Mouse (Mus musculus) granulocyte monocyte progenitor cell, adult 5-6 weeks (primary cell): ENCODE measurements around the gene Retreg3. TPM values are rescaled to one million over a fixed set of nuclear protein-coding genes. Genes with fewer than 3 reads are reported as not detected.
A peak's percentile ranks its signal among the peaks of the same experiment; 100 is the strongest.

Experiments
- ATAC-seq: replicated peaks from 2 replicates; pipeline ENCODE4 v1.8.0; 2016; ENCODE audit warnings: mild to moderate bottlenecking, moderate TSS enrichment, inconsistent platforms; ENCODE audit not compliant: poor library complexity, severe bottlenecking
- total RNA-seq, 2 experiments: library from RNA; stranded (forward) in 1 of 2; stranded (reverse) in 1 of 2; fragments of 200-712, 200-1000 nt in 1 of 2; fragments of >200 nt in 1 of 2; fragmentation: Nextera tagmentation in 1 of 2; gene quantifications; 2 replicates each; pipeline ENCODE4 v1.2.3; 2014 to 2017

The Retreg3 gene
- total RNA-seq, 2 experiments from 2014 or later: 12.3 to 20.0 TPM

DNA sequence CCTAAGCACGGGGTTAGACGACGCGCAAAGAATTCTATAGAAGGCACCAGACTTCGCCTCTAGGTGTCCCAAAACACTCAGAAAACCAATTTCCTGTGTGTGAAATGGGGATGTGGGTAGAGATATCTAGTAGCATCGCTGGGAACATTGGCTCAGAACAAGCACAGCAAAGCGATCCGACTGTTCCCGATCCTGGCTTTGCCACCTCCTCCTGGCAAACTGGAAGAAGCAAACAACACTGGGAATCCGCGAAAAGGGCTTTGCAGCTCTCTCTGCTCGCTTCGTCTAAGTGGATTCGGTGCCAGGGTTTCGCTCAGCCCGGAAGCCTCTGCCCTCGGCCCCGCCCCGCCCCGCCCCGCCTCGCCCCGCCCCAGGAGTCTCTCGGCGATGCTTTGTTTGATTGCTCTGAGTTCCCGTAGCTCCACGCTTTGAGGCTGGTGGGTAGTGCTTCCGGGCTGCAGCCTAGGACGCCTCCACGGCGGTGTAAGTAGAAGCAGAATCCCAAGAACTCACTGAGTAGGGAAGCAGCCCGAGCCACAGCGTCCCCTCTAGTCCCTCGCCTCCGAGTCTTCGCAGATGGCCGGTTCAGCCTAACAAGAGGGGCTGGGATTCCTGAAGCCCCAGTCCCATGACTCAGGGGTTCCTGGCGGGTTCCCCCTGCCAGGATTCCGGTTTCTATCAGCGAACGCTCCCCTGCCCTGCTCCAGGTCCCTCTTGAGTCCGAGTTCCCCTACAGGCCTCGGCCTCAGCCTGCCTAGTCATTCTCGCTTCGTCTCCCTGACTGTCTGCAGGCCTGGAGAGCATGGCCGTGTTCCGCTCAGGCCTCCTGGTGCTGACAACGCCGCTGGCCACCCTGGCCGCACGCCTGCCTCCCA, 37.2 kb downstream of the Retreg3 start, which contains the start of gene Coasy:
Gene Coasy (plus strand): TSS at position 358 of the 875 bp plus-strand sequence.
- ATAC-seq: peak; percentile 47

DNA sequence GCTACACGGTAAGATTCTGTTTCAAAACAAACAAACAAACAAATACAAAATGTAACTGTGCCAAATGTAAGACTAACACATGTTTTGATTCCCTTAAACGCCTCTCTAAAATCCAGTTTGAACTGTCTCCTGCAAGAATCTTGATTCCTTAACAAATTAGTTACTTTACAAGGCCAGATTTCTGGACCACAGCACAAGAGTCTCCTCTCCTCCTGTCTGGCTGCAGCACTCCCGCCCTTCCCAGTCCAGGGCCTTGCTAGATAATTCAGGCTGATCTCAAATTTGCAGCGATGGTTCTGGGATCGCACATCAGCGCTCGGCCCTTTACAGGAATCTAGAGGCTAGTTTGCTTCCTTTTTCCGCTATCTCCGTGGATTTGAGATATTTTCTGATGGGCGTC, 38.0 kb downstream of the Retreg3 start:
- ATAC-seq: no peak

DNA sequence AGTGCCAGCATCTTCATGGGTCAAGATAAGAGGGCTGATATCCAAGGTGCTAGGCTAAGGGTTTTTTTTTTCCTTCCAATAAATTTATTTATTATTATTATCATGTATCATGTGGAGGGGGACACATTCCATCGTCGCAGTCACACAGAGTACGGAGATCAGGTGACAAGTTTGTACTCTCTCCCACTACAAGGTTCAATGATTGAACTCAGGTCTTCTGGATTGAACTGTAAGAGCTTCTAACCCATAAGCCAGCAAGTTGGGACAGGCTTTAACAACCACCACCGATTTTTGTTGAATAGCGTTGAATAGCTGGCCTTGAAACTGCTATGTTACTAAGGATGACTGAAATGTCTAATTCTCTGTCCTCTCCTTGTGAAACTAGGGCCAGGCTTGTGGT, 39.3 kb downstream of the Retreg3 start:
- no peak for ATAC-seq

DNA sequence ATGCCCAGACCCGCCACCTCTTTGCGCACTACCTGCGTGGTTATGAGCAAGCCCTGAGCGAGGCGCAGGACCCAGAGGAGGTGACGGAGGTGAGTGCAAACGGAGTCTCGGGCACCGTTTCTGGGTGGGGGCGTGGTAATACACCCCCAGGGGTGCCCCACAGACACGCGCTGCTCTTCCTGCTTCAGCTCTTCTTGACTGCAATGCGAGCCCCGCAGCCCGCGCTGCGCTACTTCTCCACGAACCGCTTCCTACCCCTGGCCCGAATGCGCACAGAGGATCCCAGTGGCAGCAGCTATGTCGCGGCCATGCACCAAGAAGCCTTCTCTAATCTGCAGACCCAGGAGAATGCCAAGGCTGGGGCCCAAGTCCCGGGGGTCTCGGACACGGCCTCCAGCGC, 39.9 kb downstream of the Retreg3 start:
- peak; percentile 35 for ATAC-seq

DNA sequence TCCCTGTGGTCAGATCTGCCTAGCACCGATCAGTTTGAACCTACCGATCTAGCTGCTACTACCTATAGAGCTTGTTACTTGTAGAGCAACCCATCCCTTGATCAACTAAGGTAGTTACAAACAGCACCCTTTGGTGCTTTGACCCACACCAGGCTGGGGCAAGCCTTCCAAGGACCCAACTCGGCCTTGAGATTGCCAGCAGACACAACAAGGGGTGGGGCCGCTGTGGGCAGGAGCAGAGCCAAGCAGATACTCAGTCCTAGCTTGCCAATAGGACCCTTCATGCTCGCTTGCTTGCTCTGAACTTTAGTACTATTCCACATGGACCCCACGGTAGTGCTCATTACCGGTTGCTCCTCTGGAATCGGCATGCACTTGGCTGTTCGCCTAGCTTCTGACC, 41.6 kb downstream of the Retreg3 start, which contains the start of gene Hsd17b1:
Gene Hsd17b1 (plus strand): TSS at position 291 of the 400 bp plus-strand sequence.
- no peak for ATAC-seq

DNA sequence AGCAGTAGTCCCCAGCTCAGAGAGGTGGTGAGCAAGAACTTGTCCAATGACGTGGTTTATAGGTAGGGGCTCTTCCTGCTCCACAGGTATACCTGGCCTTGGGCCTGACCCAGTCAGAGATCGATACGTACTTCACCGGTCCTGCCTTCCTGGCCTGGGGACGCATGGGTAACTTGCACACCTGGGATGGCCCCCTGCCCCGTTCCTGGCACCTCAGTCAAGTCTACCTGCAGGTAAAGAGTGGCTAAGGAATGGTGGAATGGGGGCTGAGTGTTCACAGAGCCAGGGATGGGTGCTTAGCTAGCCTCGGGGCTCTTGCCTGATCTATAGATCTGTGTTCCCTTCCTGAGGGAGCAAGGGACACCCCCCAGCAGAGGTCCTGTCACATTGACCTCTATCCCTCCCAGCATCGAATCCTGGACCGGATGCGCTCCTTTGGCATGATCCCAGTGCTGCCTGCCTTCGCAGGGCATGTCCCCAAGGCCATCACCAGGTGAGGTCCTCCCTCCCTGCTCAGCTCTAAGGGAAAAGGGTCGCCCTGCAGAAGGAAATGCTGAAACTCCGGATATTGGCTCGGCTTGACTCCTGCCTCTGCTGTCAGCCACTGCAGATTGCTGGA, 47.8 kb downstream of the Retreg3 start:
- ATAC-seq: no peak

DNA sequence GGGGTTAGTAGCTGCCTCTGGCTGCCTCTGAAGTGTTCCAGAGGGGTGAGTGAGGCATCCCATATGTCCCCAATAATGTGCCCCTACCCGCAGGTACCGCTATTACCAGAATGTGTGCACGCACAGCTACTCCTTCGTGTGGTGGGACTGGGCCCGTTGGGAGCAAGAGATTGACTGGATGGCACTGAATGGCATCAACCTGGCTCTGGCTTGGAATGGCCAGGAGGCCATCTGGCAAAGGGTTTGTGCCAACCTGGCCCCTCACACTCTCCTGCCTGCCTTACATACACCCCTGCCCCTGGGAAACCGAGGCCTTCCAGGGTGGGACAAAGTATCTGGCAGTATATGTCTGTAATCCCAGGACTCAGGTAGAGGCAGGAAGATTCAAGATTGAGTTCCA, 48.7 kb downstream of the Retreg3 start:
- no peak for ATAC-seq

DNA sequence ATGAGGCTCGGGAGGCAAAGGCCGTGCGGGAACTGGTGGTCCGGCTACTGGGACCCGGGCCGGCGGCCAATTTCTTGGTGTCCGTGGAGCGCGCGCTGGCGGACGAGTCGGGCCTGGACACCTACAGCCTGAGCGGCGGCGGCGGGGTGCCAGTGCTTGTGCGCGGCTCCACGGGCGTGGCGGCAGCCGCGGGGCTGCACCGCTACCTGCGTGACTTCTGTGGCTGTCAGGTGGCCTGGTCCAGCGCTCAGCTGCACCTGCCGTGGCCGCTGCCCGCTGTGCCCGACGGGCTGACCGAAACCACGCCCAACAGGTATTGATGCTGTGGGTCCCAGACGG, 49.5 kb downstream of the Retreg3 start:
- no peak for ATAC-seq

DNA sequence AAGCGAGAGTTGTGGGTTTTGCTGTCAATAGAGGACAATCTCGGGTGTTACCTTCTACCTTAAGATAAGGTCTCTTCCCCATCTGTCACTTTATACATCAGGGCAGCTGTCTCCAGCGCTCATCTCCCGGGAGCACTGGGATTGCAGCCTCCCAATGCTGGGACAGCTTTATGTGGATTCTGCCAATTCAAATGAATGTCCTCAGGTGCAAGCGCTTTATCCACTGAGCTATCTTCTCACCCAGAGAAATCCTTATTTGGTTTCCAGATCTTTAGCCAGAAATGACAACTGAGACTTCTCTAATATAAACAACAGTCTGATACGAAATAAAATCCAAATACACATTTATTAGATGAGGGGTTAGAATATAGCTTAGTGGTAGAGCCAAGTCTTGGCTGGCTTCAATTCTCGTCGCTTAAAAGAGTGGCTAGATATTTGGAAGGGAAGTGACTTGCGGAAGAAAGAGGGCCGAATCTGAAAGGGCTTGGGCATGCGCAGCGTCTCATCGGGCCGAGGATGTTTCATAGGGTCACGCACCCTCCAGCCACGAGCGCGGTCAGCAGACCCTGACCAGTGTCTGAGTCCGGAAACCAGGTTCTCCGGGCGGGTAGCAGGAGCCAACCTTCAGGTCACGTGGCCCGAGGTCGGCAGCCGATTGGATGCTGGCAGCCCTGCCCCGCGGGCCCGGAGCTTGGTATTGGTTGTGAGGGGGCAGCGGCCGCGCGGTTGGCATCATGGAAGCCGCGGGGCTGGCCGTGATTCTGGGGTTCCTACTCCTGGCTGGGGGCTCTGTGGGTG, 50.1 kb downstream of the Retreg3 start, which contains the start of gene Naglu:
Gene Naglu (plus strand): TSS at position 622 of the 798 bp plus-strand sequence.
- ATAC-seq: peak; percentile 85

DNA sequence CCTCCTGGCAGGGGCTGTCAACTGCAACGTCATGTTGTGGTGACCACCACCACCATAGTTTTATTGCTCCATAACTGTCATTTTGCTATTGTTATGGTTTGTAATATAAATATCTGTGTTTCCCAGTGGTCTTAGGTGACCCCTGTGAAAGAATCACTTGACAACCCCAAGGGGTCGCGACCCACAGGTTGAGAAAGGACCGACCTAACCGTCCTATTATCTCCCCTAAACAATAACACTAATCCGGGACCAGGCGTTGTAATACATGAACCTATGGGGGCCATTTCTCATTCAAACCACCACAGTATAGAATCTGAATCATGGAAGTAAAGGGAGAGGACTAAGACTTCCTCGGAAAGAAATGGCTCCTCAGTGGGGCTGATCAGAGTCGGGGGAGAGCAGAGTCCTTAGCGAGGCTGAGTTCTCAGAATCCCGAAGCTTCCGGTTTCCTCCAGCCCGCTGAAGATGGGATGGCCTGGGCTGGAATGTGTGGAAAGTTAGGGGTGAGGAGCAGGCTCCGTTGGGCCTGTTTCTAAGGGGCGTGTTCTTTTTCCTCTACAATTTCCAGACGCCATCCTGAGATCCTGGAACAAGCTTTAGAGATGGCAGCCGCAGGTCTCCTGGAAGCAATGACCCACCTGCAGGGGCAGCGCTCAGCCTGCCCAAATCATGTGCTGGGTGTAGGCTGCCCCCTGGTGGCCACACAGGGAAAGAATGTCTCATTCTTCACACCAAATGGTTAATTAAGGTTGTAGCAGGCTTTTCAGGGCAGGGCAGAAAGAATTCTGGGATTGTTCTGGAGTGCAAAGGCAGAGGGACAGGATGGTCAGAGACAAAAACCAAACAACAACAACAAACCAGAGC, 52.9 kb downstream of the Retreg3 start:
- ATAC-seq: peak; percentile 28; the same call in 1 of the 2 replicates

DNA sequence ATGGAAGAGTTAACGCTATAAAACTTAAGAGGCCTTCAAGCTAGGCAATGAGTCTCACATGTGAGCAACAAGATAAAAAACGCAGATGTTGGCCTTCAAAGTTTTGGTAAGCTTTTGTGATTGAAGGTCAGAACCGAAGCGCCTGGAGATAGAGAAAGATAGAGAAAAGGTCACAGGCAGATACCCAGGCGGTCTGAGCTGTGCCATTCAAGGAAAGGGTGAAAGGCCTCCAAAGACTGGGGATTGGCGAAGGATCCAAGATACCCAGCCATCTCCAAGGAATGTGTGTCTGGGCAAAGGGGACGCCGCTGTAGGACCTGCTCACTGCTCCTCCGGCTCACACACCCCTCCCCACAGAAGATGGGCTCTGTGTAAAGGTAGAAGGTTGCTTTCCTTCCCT, 54.7 kb downstream of the Retreg3 start:
- ATAC-seq: no peak

DNA sequence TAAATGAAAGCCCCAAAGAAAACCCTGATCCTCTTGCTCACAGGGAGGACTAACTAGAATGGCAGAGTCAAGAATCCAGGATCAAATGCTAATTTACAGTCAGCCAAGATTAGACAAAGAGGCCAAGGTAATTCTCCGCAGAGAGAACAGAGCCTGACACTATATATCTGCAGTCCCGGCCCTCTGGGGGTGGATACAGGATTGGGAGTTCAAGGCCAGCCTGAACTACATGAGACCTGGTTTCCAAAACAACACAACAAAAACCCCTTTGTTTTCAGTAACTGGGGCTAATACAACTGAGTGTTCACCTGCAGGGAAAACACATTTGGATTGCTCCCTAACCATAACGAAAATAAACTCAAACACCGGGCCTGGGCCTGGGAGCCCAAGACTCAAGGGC, 55.2 kb downstream of the Retreg3 start:
- ATAC-seq: no peak

DNA sequence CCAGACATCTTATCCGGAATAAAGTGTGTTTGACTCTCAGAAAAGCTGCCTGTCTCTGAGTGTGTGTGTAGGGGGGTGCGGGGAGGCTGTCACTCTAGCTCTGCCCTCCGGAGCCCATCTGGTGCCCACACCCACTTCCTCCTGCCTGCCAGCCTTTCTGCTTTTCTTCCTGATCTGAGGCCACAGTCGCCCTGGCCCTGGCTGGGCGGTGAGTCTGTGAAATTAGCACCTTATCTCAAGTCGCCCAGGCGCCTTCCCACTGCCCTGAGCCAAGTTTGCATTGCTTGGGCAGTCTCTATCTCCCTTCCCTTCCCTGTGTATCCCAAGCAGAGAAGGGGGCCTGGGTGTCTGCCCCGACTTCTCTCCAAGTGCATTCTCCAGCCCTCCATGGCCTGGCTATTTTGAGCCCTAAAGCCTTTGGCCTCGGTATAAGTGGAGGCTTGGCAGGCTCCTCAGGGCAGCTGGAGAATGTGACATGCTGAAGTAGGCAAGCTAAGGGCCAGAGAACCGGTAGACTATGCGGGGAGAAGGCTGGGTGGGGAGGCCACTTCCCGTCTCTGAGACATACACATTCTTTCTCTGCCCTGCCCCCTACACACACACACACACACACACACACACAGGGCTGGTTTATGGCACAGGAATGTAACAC, 55.9 kb downstream of the Retreg3 start:
- peak; percentile 76 for ATAC-seq

DNA sequence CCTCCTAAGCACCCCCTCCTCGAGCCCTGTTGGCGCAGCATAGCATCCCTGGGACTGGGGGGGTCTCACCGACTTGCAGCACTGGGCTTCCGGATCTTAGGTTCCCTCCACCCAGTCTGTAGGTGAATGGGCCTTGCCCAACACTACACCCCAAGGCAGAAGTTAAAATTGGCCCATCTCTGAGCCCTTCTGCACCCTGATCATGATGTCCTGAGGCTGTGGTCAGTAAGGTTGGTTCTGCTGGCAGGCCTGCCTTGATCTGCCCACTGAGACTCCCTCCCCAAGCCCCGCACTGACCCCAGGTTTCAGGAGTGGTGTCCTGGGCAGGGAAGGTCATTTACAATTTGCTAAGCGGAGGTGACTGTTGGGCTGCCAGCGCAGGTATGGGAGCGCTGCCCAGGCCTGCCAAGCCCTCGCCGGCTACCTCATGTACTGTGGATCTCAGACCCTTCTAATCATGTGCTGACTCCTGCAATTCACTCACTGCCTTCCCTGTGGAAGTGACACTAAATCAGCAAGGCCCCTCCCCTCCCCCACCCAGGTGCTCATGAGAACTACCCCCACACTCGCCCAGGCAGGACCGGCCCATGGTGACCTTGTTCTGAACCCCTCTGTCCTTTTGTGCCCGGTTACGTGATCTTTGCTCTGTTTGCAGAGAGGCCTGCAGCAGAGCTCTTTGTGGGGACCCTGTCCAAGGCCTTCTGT, 56.6 kb downstream of the Retreg3 start:
- ATAC-seq: 0 out of 2 replicates have a peak, but pooled peaks have one; percentile 13

DNA sequence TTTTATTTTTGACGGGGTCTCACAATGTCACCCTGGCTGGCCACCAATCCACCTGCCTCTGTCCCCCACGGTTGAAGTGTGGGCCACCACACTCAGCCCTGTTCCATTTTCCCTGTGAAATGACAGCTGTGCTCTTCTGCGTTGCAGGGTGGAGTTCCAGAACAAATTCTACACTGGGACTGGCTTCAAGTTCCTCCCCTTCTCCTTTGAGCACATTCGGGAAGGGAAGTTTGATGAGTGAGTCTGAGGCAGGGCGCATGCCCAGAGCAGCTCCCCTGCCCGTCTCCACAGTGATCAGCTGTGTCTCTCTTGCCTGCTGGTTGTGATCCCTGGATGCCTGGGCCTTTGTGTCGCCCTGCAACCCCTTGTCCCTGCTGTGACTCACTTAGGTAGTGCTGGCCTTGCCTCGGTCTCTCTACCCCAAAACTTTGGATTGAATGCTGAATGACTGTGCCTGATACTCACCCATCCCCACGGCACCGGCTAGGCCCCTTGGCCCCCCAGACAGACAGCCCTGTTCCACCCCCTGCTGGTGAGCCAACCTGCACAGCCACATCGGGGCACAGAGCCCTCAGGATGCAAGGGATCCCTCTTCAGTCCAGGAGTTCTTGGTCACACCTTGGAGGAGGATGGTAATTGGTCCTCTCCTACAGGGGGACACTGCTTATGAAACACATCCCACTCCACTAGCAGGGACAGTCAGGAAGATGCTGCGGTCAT, 57.4 kb downstream of the Retreg3 start:
- ATAC-seq: no peak

DNA sequence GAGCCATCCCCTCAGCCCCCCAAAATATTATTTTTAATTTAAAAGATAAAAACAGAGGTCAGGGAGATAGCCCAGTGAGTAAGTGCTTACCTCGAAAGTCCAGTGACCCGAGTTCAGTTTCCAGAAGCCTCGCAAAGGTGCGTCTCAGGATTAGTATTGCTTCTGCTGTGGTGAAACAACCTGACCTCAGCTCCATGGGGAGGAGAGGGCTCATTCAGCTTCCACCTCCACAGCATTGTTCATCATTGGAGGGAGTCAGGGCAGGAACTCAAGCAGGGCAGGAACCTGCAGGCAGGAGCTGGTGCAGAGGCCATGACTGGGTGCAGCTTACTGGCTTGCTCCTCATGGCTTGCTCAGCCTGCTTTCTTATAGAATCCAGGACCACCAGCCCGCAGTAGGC, 58.6 kb downstream of the Retreg3 start:
- ATAC-seq: no peak

DNA sequence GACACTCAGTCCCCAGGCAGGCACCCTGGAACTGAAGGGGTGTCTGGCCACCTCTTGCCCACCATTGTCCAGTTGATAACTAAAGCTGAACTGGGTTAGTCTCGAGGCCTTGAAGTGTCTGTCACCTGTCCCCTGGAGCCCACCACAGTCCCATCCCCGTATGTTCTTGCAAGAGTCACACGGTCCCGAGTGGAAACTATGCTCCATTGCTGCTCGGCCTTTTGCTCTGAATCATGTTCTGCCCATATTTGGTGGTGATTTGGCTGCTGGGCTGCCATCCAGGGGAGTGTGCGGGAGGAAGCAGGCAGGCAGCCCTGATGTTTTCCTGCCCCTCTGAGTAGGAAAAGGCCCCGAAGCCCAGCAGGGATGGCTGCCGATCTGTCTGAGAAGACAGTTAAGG, 59.6 kb downstream of the Retreg3 start:
- no peak for ATAC-seq

DNA sequence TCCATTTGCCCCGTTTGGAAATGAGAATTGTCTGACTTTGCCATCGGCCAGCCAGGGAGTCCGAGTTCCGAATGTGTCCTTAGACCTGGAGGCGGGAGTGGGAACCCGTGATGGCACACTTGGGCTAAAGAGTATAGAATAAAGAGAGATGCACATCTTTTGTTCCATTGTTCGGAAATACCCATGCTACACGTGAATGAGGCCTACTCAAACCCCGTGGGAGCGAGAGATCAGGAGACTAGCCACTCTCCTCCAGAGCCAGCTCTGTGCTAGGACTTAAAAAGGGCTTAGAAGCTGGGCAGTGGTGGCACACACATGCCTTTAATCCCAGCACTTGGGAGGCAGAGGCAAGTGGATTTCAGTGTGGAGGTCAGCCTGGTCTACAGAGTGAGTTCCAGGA, 60.2 kb downstream of the Retreg3 start:
- ATAC-seq: no peak
